Mouse (Mus musculus) cerebellum, postnatal 10 days (tissue): ENCODE measurements around the gene Med13l.

ENCODE experiments used
- DNase-seq, 2 experiments: peaks; one replicate each; pipeline ENCODE4 v3.0.0; 2021; ENCODE audit warnings: mixed read lengths in 2 of 2

Gene Med13l

GRCm38 (mm10) chr5:118661751-118662150, 101.3 kb downstream of the Med13l start:
- no peak for DNase-seq

- no peak for DNase-seq
Measured at GRCm38 (mm10) chr5:118663999-118664398, 103.5 kb downstream of the Med13l start.

GRCm38 (mm10) chr5:118665023-118665422, 104.5 kb downstream of the Med13l start:
- DNase-seq: no peak

GRCm38 (mm10) chr5:118666437-118667207, 106.1 kb downstream of the Med13l start:
- peak; percentile 57 to 69 for DNase-seq

GRCm38 (mm10) chr5:118667863-118668262, 107.4 kb downstream of the Med13l start:
- DNase-seq: no peak

- DNase-seq: no peak
Measured at GRCm38 (mm10) chr5:118668931-118669330, 108.5 kb downstream of the Med13l start.

GRCm38 (mm10) chr5:118672111-118672510, 111.6 kb downstream of the Med13l start:
- DNase-seq: no peak

- DNase-seq: no peak
Measured at GRCm38 (mm10) chr5:118673859-118674258, 113.4 kb downstream of the Med13l start.

GRCm38 (mm10) chr5:118674321-118674720, 113.8 kb downstream of the Med13l start:
- DNase-seq: peak; percentile 66 to 72

GRCm38 (mm10) chr5:118675697-118676096, 115.2 kb downstream of the Med13l start:
- no peak for DNase-seq

GRCm38 (mm10) chr5:118676151-118676918, 115.9 kb downstream of the Med13l start:
- DNase-seq: no peak

GRCm38 (mm10) chr5:118679283-118679835, 118.9 kb downstream of the Med13l start:
- DNase-seq: peak; percentile 51 to 71

- DNase-seq: no peak
Measured at GRCm38 (mm10) chr5:118680853-118681252, 120.4 kb downstream of the Med13l start.

- no peak for DNase-seq
Measured at GRCm38 (mm10) chr5:118682007-118682406, 121.5 kb downstream of the Med13l start.

GRCm38 (mm10) chr5:118685145-118685544, 124.7 kb downstream of the Med13l start:
- DNase-seq: no peak

GRCm38 (mm10) chr5:118686021-118686420, 125.5 kb downstream of the Med13l start:
- no peak for DNase-seq

- peak; percentile 67 to 78 for DNase-seq
Measured at GRCm38 (mm10) chr5:118688886-118689835, 128.7 kb downstream of the Med13l start.

- DNase-seq: no peak
Measured at GRCm38 (mm10) chr5:118691025-118691709, 130.7 kb downstream of the Med13l start.

GRCm38 (mm10) chr5:118691710-118692040, 131.2 kb downstream of the Med13l start:
- DNase-seq: no peak

- no peak for DNase-seq
Measured at GRCm38 (mm10) chr5:118693996-118694395, 133.5 kb downstream of the Med13l start.

- no peak for DNase-seq
Measured at GRCm38 (mm10) chr5:118697073-118697472, 136.6 kb downstream of the Med13l start.

GRCm38 (mm10) chr5:118700978-118701377, 140.5 kb downstream of the Med13l start:
- no peak for DNase-seq
